In genomic region chr19:44387089-44387671, GRCm38 (mm10) we compare ENCODE assay signal across 15 mouse cellular contexts. TPM values are rescaled to one million over a fixed set of nuclear protein-coding genes. Genes with fewer than 3 reads are reported as not detected.
DNase-seq lines count a peak whose midpoint lies in the region; ATAC-seq and TF ChIP-seq lines count a peak whose summit lies in the region.
"Had no signal": no experiment of that assay in that cellular context is flagged by ENCODE, and none has a peak within 500 bp of the region (broad histone marks: within the 10 kb centered on the region; RNA-seq: fewer than 3 reads in every experiment).

No protein-coding gene starts in this region.

- TF ChIP-seq CTCF in liver, adult 2 months (IDR thresholded peaks at IDR 0.05; ENCODE audit: low read depth, low read length) = no peak

- no peak for TF ChIP-seq POLR2A in liver, adult 2 months (IDR thresholded peaks at IDR 0.05; ENCODE audit: extremely low read depth, insufficient read depth, low read length)

- no peak for DNase-seq in embryonic facial prominence, embryonic 10.5 days (ENCODE audit: low spot score)
- DNase-seq in liver, adult 2 months (ENCODE audit: extremely low read depth, low read depth, low spot score) = peak; percentile 87
- DNase-seq in liver = no peak
- DNase-seq in fibroblast of lung, adult 2 months (ENCODE audit: low read depth) = peak; percentile 71
- DNase-seq in forebrain, embryonic 14.5 days (ENCODE audit: low spot score) = no peak
- no peak for DNase-seq in ovary, postnatal 10 days (ENCODE audit: low spot score)
- DNase-seq: cerebellum, adult 18-20 months; gastrocnemius, postnatal 36 days; kidney, adult 2 months; right cerebral cortex, postnatal 14 days had no signal

- H3K4me2 ChIP-seq in embryonic facial prominence, embryonic 15.5 days (replicated peaks) = no peak overlapping the region
- peak overlapping the region; percentile 92 for H3K4me2 ChIP-seq in liver, embryonic 15.5 days
- H3K4me2 ChIP-seq in forebrain, embryonic 14.5 days (ENCODE audit: low read length) = no peak overlapping the region

- no peaks in the 10 kb centered on the region for H3K36me3 ChIP-seq in embryonic facial prominence, embryonic 15.5 days
- H3K36me3 ChIP-seq in embryonic facial prominence, embryonic 10.5 days (replicated peaks) = no peaks in the 10 kb centered on the region
- no peaks in the 10 kb centered on the region for H3K36me3 ChIP-seq in liver, adult 2 months (ENCODE audit: control insufficient read depth, insufficient read depth, low read length)
- no peaks in the 10 kb centered on the region for H3K36me3 ChIP-seq in liver, embryonic 15.5 days (replicated peaks)
- no peaks in the 10 kb centered on the region for H3K36me3 ChIP-seq in forebrain, embryonic 14.5 days (ENCODE audit: control insufficient read depth, insufficient read depth, low read length)
- H3K36me3 ChIP-seq: forebrain, embryonic 12.5 days; G1E; hindbrain, embryonic 12.5 days had no signal

- H3K4me3 ChIP-seq in embryonic facial prominence, embryonic 15.5 days (replicated peaks) = no peak overlapping the region
- no peak overlapping the region for H3K4me3 ChIP-seq in embryonic facial prominence, embryonic 10.5 days
- no peak overlapping the region for H3K4me3 ChIP-seq in liver, adult 2 months (ENCODE audit: insufficient read depth, low read depth, low read length)
- H3K4me3 ChIP-seq in liver, embryonic 15.5 days (replicated peaks) = no peak overlapping the region; the same call in 1 of the 2 replicates
- H3K4me3 ChIP-seq in forebrain, embryonic 14.5 days (ENCODE audit: low read depth, low read length) = no peak overlapping the region
- H3K4me3 ChIP-seq: hindbrain, embryonic 12.5 days had no signal

- H3K27ac ChIP-seq in embryonic facial prominence, embryonic 15.5 days (replicated peaks) = peak overlapping the region; percentile 91; the same call in 1 of the 2 replicates
- no peak overlapping the region; the same call in 1 of the 2 replicates for H3K27ac ChIP-seq in embryonic facial prominence, embryonic 10.5 days (replicated peaks)
- peak overlapping the region; percentile 95 for H3K27ac ChIP-seq in liver, adult 2 months (replicated peaks; ENCODE audit: insufficient read depth, low read depth, low read length)
- H3K27ac ChIP-seq in liver, embryonic 15.5 days (replicated peaks) = peak overlapping the region; percentile 94
- H3K27ac ChIP-seq in forebrain, embryonic 14.5 days (ENCODE audit: low read depth, low read length) = no peak overlapping the region

- ATAC-seq in embryonic facial prominence, embryonic 15.5 days (ENCODE audit: insufficient number of reproducible peaks, low FRiP score, low TSS enrichment, low read depth) = no peak
- no peak for ATAC-seq in liver, embryonic 15.5 days (ENCODE audit: insufficient read depth)
- no peak for ATAC-seq in forebrain, embryonic 14.5 days

- H3K9ac ChIP-seq in embryonic facial prominence, embryonic 15.5 days = no peak overlapping the region
- H3K9ac ChIP-seq in liver, adult 2 months (ENCODE audit: low read depth, low read length) = no peak overlapping the region
- H3K9ac ChIP-seq in liver, embryonic 15.5 days = peak overlapping the region; percentile 65; the same call in 1 of the 2 replicates
- no peak overlapping the region for H3K9ac ChIP-seq in forebrain, embryonic 14.5 days (ENCODE audit: low read length)

- H3K27me3 ChIP-seq in embryonic facial prominence, embryonic 15.5 days = no peaks in the 10 kb centered on the region
- H3K27me3 ChIP-seq in embryonic facial prominence, embryonic 10.5 days (replicated peaks; ENCODE audit: low read depth, poor library complexity, severe bottlenecking) = no peaks in the 10 kb centered on the region
- no peaks in the 10 kb centered on the region for H3K27me3 ChIP-seq in liver, adult 2 months (ENCODE audit: control insufficient read depth, insufficient read depth, low read length)
- no peaks in the 10 kb centered on the region for H3K27me3 ChIP-seq in liver, embryonic 15.5 days
- no peaks in the 10 kb centered on the region for H3K27me3 ChIP-seq in forebrain, embryonic 14.5 days (replicated peaks; ENCODE audit: control insufficient read depth, insufficient read depth, low read length)
- H3K27me3 ChIP-seq: forebrain, embryonic 12.5 days; hindbrain, embryonic 12.5 days had no signal

- WGBS in embryonic facial prominence, embryonic 15.5 days = 81% methylated on average over 4 of the region's 4 CpGs
- whole genome bisulfite sequencing in embryonic facial prominence, embryonic 10.5 days = 89% methylated on average over 4 of the region's 4 CpGs
- 41% methylated on average over 4 of the region's 4 CpGs for WGBS in liver, adult 2 months
- WGBS in liver, embryonic 15.5 days (ENCODE audit: insufficient replicate concordance) = 82% methylated on average over 4 of the region's 4 CpGs
- WGBS in forebrain, embryonic 14.5 days = 93% methylated on average over 4 of the region's 4 CpGs

- peaks cover 22% of the 10 kb centered on the region for H3K4me1 ChIP-seq in embryonic facial prominence, embryonic 15.5 days
- H3K4me1 ChIP-seq in embryonic facial prominence, embryonic 10.5 days = peaks cover 30% of the 10 kb centered on the region
- peaks cover 28% of the 10 kb centered on the region for H3K4me1 ChIP-seq in liver, adult 2 months (ENCODE audit: control insufficient read depth, insufficient read depth, low read length)
- peaks cover 69% of the 10 kb centered on the region for H3K4me1 ChIP-seq in liver, embryonic 15.5 days (replicated peaks)
- H3K4me1 ChIP-seq in forebrain, embryonic 14.5 days (ENCODE audit: control insufficient read depth, insufficient read depth, low read length) = 0 out of 2 replicates have a peak, but pooled peaks cover 2% of the 10 kb centered on the region

- H3K79me2 ChIP-seq in liver, adult 2 months (ENCODE audit: control insufficient read depth, insufficient read depth, low read length) = no peaks in the 10 kb centered on the region

- no peaks in the 10 kb centered on the region for H3K9me3 ChIP-seq in embryonic facial prominence, embryonic 15.5 days (replicated peaks)
- no peaks in the 10 kb centered on the region for H3K9me3 ChIP-seq in embryonic facial prominence, embryonic 10.5 days
- H3K9me3 ChIP-seq in liver, embryonic 15.5 days (replicated peaks) = no peaks in the 10 kb centered on the region
- no peaks in the 10 kb centered on the region for H3K9me3 ChIP-seq in forebrain, embryonic 14.5 days (replicated peaks; ENCODE audit: control insufficient read depth, low read length)
- H3K9me3 ChIP-seq: forebrain, embryonic 12.5 days; G1E; hindbrain, embryonic 12.5 days had no signal

RNA-seq across cellular contexts. Expression of gene Scd1, which starts 20.5 kb away (rescaled TPM):
- polyA plus RNA-seq in embryonic facial prominence, embryonic 15.5 days (2015; fragmentation: Nextera tagmentation; extraction: Ambion mirVana) = 6.2 and 8.0 TPM in 2 replicates
- polyA plus RNA-seq in embryonic facial prominence, embryonic 10.5 days (2016; fragmentation: Nextera tagmentation; extraction: Ambion mirVana) = 15.3 and 17.9 TPM in 2 replicates
- 1,338 and 2,774 TPM in 2 replicates for total RNA-seq in liver, adult 2 months (2014; rRNA removed)
- 5,589 and 8,115 TPM in 2 replicates for polyA plus RNA-seq in liver, adult 2 months (2012; rRNA removed)
- polyA plus RNA-seq in liver, embryonic 15.5 days (2015; fragmentation: Nextera tagmentation; extraction: Ambion mirVana) = 17.6 and 17.8 TPM in 2 replicates
- 2.8 and 3.4 TPM in 2 replicates for polyA plus RNA-seq in forebrain, embryonic 14.5 days (2014; fragmentation: Nextera tagmentation; extraction: Ambion mirVana)

RNA-seq across cellular contexts. Expression of gene Scd4, which starts 54.3 kb away (rescaled TPM):
- 0.16 and 0.39 TPM in 2 replicates for polyA plus RNA-seq in embryonic facial prominence, embryonic 15.5 days (2015; fragmentation: Nextera tagmentation; extraction: Ambion mirVana)
- polyA plus RNA-seq in embryonic facial prominence, embryonic 10.5 days (2016; fragmentation: Nextera tagmentation; extraction: Ambion mirVana) = 0.05 and 0.10 TPM in 2 replicates
- 0.09 TPM in 1 of 2 replicates, not detected in the other for total RNA-seq in liver, adult 2 months (2014; rRNA removed)
- polyA plus RNA-seq in liver, adult 2 months (2012; rRNA removed) = 0.07 TPM in 1 of 2 replicates, not detected in the other
- polyA plus RNA-seq in liver, embryonic 15.5 days (2015; fragmentation: Nextera tagmentation; extraction: Ambion mirVana) = 0.03 TPM in 1 of 2 replicates, not detected in the other
- 0.10 and 0.42 TPM in 2 replicates for polyA plus RNA-seq in forebrain, embryonic 14.5 days (2014; fragmentation: Nextera tagmentation; extraction: Ambion mirVana)

Comparison
In these comparisons a context has a peak if more than half of its experiments do, and no peak if none do; other contexts are left out.
1. H3K27ac ChIP-seq: peak in embryonic facial prominence, embryonic 15.5 days (single experiment), liver, adult 2 months (single experiment) and liver, embryonic 15.5 days (single experiment); none in embryonic facial prominence, embryonic 10.5 days (single experiment) and forebrain, embryonic 14.5 days (single experiment).
2. DNase-seq: peak in liver, adult 2 months (single experiment) and fibroblast of lung, adult 2 months (single experiment); none in embryonic facial prominence, embryonic 10.5 days (single experiment), liver (single experiment), forebrain, embryonic 14.5 days (single experiment) and ovary, postnatal 10 days (single experiment).
3. RNA of gene Scd1, which starts 20.5 kb away (polyA plus RNA-seq): 5,589 to 8,115 TPM in liver, adult 2 months; 17.6 to 17.8 TPM in liver, embryonic 15.5 days, 15.3 to 17.9 TPM in embryonic facial prominence, embryonic 10.5 days, 6.2 to 8.0 TPM in embryonic facial prominence, embryonic 15.5 days and 2.8 to 3.4 TPM in forebrain, embryonic 14.5 days; every median in the first group is over 100 times any median in the second.